Mouse (Mus musculus): ENCODE data around the gene Kyat1. TPM values are rescaled to one million over a fixed set of nuclear protein-coding genes. Genes with fewer than 3 reads are reported as not detected.

The Kyat1 gene
- 10 to 100 TPM in 1 of 2 experiments, 1 to 10 TPM in 1; 9.9 to 10.6 TPM for polyA plus RNA-seq (2017; shearing (Covaris generic))

GRCm38 (mm10) chr2:30205629-30206357 lies at the start of gene Kyat1:
Gene Kyat1 (minus strand): TSS chr2:30205847.

DNA sequence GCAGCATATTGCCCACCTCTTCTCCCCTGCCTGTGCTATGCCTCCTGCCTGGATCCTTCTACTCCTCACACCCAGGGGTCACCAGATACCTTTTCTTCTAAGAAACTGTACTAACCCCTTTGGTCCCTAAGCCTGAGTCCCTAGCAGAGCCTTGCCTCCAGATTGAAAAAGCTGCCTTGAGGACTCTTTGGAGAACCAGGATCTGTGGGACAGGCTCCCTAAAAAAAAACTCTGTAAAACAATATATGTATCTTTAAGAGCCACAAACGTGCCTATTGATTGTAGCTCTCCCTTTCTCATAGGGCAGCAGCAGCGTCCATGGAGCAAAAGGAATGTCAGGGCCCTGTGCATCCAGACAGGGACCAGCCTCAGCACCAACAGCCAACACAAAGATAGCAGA lies 34.6 kb upstream of the Kyat1 start, which contains the start of gene Gm28035:
TSS of gene Gm28035 (plus strand) at position 301 of the 400 bp plus-strand sequence.

GRCm38 (mm10) chr2:30237199-30237880 lies 31.7 kb upstream of the Kyat1 start, which contains the start of gene Lrrc8a:
Gene Lrrc8a (plus strand): TSS chr2:30237715.

DNA sequence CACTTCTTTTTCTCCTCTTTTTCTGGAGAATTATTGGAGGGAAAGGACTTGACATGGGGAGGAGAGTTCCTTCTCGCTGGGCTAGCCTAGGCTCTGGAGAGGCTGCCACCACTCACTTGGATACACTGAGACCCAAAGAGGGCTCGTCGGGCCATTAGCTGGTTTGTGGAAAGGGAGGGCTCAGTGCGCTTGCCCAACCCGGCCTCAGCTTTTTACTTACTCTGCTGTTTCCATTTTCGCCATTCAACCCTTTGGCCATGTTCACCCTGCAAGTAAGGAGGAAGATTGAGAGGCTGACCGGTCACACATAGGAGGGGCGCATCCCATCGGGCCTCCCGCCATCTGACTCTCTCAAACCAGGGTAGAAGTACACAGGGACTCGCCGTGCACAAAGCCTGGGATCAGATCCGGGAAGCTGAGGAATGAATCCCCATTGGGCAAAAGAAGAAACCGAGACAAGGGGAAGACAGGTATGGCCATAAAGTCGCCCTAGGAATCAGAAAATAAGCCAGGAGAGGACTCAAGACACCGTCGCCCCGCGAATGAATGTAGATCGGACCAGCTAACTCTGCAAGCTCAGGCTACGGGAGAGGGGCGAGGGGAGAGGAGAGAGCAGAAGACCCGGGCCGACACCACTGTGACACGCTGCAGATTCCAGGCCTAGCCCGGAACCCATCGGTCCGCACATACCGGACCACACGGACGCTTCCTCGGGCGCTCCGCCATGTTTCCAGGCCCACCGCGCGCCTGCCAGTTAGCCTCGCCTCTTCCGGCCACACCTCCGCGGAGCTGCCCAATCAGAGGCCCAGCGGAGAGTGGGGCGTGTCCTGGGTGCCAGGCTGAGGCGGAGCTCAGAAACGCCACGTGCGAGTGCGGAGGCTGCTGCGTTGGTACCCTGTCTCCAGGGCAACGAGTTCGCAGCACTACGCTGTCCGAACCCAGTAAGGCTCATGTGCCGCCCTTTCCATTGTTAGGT lies 27.7 kb downstream of the Kyat1 start, which contains the start of gene Spout1:
TSS of gene Spout1 (minus strand) at position 760 of the 976 bp plus-strand sequence.

DNA sequence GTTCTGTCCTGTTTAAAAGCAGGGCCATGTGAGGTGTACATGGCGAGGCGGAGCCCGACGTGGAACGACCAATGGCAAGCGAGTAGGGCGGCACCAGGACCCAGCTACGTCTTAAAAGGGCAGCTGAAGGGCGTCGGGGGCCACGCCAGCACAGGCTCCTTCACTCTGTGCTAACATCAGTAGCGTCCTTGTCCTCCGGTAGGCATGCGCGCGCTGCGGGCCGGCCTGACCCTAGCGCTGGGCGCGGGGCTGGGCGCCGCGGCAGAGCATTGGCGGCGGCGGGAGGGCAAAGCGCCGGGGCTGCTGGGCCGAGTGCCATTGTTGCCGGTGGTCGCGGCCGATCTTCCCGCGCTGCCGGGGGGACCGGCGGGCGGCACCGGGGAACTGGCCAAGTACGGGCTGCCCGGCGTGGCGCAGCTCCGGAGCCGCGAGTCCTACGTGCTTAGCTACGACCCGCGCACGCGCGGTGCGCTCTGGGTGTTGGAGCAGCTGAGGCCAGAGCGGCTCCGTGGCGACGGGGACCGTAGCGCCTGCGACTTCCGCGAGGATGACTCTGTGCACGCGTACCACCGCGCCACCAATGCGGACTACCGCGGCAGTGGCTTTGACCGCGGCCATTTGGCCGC lies 34.2 kb downstream of the Kyat1 start, which contains the start of gene Endog:
TSS of gene Endog (plus strand) at position 123 of the 626 bp plus-strand sequence.

Other genes with a start within 250 kb of the Kyat1 start
- 10 to 100 TPM; 65.7 to 97.2 TPM for gene Sptan1, start 240.3 kb downstream of the Kyat1 start, polyA plus RNA-seq (2017; shearing (Covaris generic))
- 1 to 10 TPM in 1 of 2 experiments, under 1 TPM in 1; 0.93 to 1.4 TPM for gene Wdr34, start 157.0 kb downstream of the Kyat1 start, polyA plus RNA-seq (2017; shearing (Covaris generic))
- gene Set, start 148.5 kb downstream of the Kyat1 start, polyA plus RNA-seq (2017; shearing (Covaris generic)): 100 to 1,000 TPM; 308 to 386 TPM
- under 1 TPM; 0.43 to 0.75 TPM for gene Pkn3, start 128.2 kb downstream of the Kyat1 start, polyA plus RNA-seq (2017; shearing (Covaris generic))
- gene Zdhhc12, start 112.2 kb downstream of the Kyat1 start, polyA plus RNA-seq (2017; shearing (Covaris generic)): 10 to 100 TPM; 29.0 to 33.8 TPM
- gene Zer1, start 81.3 kb downstream of the Kyat1 start, polyA plus RNA-seq (2017; shearing (Covaris generic)): 10 to 100 TPM; 52.2 to 53.4 TPM
- gene Tbc1d13, start 72.1 kb downstream of the Kyat1 start, polyA plus RNA-seq (2017; shearing (Covaris generic)): 1 to 10 TPM; 6.2 to 7.8 TPM
- 10 to 100 TPM; 15.3 to 20.4 TPM for gene Endog, start 34.4 kb downstream of the Kyat1 start, polyA plus RNA-seq (2017; shearing (Covaris generic))
- 10 to 100 TPM; 27.5 to 36.4 TPM for gene Spout1, start 27.4 kb downstream of the Kyat1 start, polyA plus RNA-seq (2017; shearing (Covaris generic))
- gene Lrrc8a, start 31.9 kb upstream of the Kyat1 start, polyA plus RNA-seq (2017; shearing (Covaris generic)): 1 to 10 TPM; 7.7 to 9.7 TPM
- gene Gm28035, start 34.7 kb upstream of the Kyat1 start, polyA plus RNA-seq (2017; shearing (Covaris generic)): 1 to 10 TPM; 2.3 to 4.6 TPM
- 1 to 10 TPM; 4.9 to 8.1 TPM for gene Phyhd1, start 60.4 kb upstream of the Kyat1 start, polyA plus RNA-seq (2017; shearing (Covaris generic))
- gene Gm28038, start 75.2 kb upstream of the Kyat1 start, polyA plus RNA-seq (2017; shearing (Covaris generic)): not detected
- 10 to 100 TPM; 15.1 to 17.4 TPM for gene Dolk, start 80.5 kb upstream of the Kyat1 start, polyA plus RNA-seq (2017; shearing (Covaris generic))
- 10 to 100 TPM; 16.5 to 22.0 TPM for gene Nup188, start 80.5 kb upstream of the Kyat1 start, polyA plus RNA-seq (2017; shearing (Covaris generic))
- gene Sh3glb2, start 153.5 kb upstream of the Kyat1 start, polyA plus RNA-seq (2017; shearing (Covaris generic)): 100 to 1,000 TPM; 116 to 126 TPM
- 10 to 100 TPM in 1 of 2 experiments, 1 to 10 TPM in 1; 4.9 to 12.4 TPM for gene Miga2, start 158.4 kb upstream of the Kyat1 start, polyA plus RNA-seq (2017; shearing (Covaris generic))
- 10 to 100 TPM; 20.8 to 30.3 TPM for gene Dolpp1, start 186.4 kb upstream of the Kyat1 start, polyA plus RNA-seq (2017; shearing (Covaris generic))
- gene Crat, start 210.0 kb upstream of the Kyat1 start, polyA plus RNA-seq (2017; shearing (Covaris generic)): 1 to 10 TPM; 7.5 to 8.8 TPM
- gene Ptpa, start 210.2 kb upstream of the Kyat1 start, polyA plus RNA-seq (2017; shearing (Covaris generic)): 100 to 1,000 TPM in 1 of 2 experiments, 10 to 100 TPM in 1; 78.2 to 113 TPM

All from activated CD4-positive, CD25-positive, alpha-beta regulatory T cell (primary cell).